Comparison of ENCODE assay signal across 20 mouse cellular contexts in genomic region chr6:5287919-5288318, GRCm38 (mm10). TPM values are rescaled to one million over a fixed set of nuclear protein-coding genes. Genes with fewer than 3 reads are reported as not detected.
DNase-seq lines count a peak whose midpoint lies in the region; ATAC-seq and TF ChIP-seq lines count a peak whose summit lies in the region.
"Had no signal": no experiment of that assay in that cellular context is flagged by ENCODE, and none has a peak within 500 bp of the region (broad histone marks: within the 10 kb centered on the region; RNA-seq: fewer than 3 reads in every experiment).

No protein-coding gene starts in this region.

- 0 out of 2 replicates have a peak, but pooled peaks cover 5% of the 10 kb centered on the region for H3K4me1 ChIP-seq in stomach, embryonic 14.5 days (ENCODE audit: control insufficient read depth, insufficient read depth, low read length)
- H3K4me1 ChIP-seq in stomach, postnatal 0 days (replicated peaks; ENCODE audit: control insufficient read depth, insufficient read depth) = no peaks in the 10 kb centered on the region
- peaks cover 76% of the 10 kb centered on the region for H3K4me1 ChIP-seq in liver, embryonic 13.5 days (replicated peaks)
- H3K4me1 ChIP-seq in hindbrain, embryonic 14.5 days (replicated peaks; ENCODE audit: control insufficient read depth, insufficient read depth, low read length) = 0 out of 2 replicates have a peak, but pooled peaks cover under 1% of the 10 kb centered on the region
- H3K4me1 ChIP-seq: heart, embryonic 15.5 days had no signal

- no peak for TF ChIP-seq EP300 in stomach, postnatal 0 days (optimal IDR thresholded peaks at IDR 0.05)

- no peak overlapping the region for H3K4me3 ChIP-seq in stomach, embryonic 14.5 days (ENCODE audit: low read depth, low read length)
- no peak overlapping the region for H3K4me3 ChIP-seq in stomach, postnatal 0 days (ENCODE audit: low read depth, low read length)
- no peak overlapping the region for H3K4me3 ChIP-seq in liver, embryonic 13.5 days (replicated peaks)
- no peak overlapping the region for H3K4me3 ChIP-seq in hindbrain, embryonic 14.5 days (replicated peaks; ENCODE audit: low read length)
- H3K4me3 ChIP-seq: gastrocnemius, adult 2 months; heart, embryonic 15.5 days; midbrain, embryonic 10.5 days had no signal

- H3K27ac ChIP-seq in stomach, embryonic 14.5 days (ENCODE audit: low read length) = peak overlapping the region; percentile 58
- no peak overlapping the region for H3K27ac ChIP-seq in stomach, postnatal 0 days (replicated peaks)
- peak overlapping the region; percentile 95 for H3K27ac ChIP-seq in liver, embryonic 13.5 days
- no peak overlapping the region for H3K27ac ChIP-seq in hindbrain, embryonic 14.5 days
- H3K27ac ChIP-seq: gastrocnemius, adult 2 months; heart, embryonic 15.5 days; midbrain, embryonic 10.5 days had no signal

- ATAC-seq in stomach, embryonic 14.5 days (ENCODE audit: insufficient number of reproducible peaks, insufficient read depth, low FRiP score, low read depth) = no peak
- no peak for ATAC-seq in stomach, postnatal 0 days (ENCODE audit: low FRiP score, low TSS enrichment)
- peak; percentile 8; the same call in 1 of the 2 replicates for ATAC-seq in liver, embryonic 13.5 days (ENCODE audit: low read depth)
- ATAC-seq in hindbrain, embryonic 14.5 days (ENCODE audit: low FRiP score) = no peak
- ATAC-seq: CD4-positive, CD25-positive, alpha-beta regulatory T cell, adult 4 months; forebrain, postnatal 0 days had no signal

- TF ChIP-seq CTCF in stomach, postnatal 0 days (IDR thresholded peaks at IDR 0.05; ENCODE audit: low read depth) = no peak

- no peaks in the 10 kb centered on the region for H3K9me3 ChIP-seq in stomach, embryonic 14.5 days (ENCODE audit: control insufficient read depth, low read depth, low read length)
- no peaks in the 10 kb centered on the region for H3K9me3 ChIP-seq in stomach, postnatal 0 days (ENCODE audit: control insufficient read depth, low read length)
- H3K9me3 ChIP-seq in liver, embryonic 13.5 days (replicated peaks) = no peaks in the 10 kb centered on the region
- H3K9me3 ChIP-seq in hindbrain, embryonic 14.5 days (ENCODE audit: control insufficient read depth, low read length) = no peaks in the 10 kb centered on the region
- H3K9me3 ChIP-seq: G1E; heart, embryonic 15.5 days; midbrain, embryonic 10.5 days had no signal

- H3K36me3 ChIP-seq in stomach, embryonic 14.5 days (ENCODE audit: control insufficient read depth, insufficient read depth, low read length) = no peaks in the 10 kb centered on the region
- H3K36me3 ChIP-seq in stomach, postnatal 0 days (ENCODE audit: control insufficient read depth, insufficient read depth, low read length) = no peaks in the 10 kb centered on the region
- H3K36me3 ChIP-seq in liver, embryonic 13.5 days = peaks cover 51% of the 10 kb centered on the region
- H3K36me3 ChIP-seq in hindbrain, embryonic 14.5 days (replicated peaks; ENCODE audit: control insufficient read depth, insufficient read depth) = no peaks in the 10 kb centered on the region
- H3K36me3 ChIP-seq: heart, embryonic 15.5 days; midbrain, embryonic 10.5 days had no signal

- no peaks in the 10 kb centered on the region for H3K27me3 ChIP-seq in stomach, embryonic 14.5 days (ENCODE audit: control insufficient read depth, insufficient read depth, low read length)
- no peaks in the 10 kb centered on the region for H3K27me3 ChIP-seq in stomach, postnatal 0 days (ENCODE audit: control insufficient read depth, insufficient read depth, low read length)
- H3K27me3 ChIP-seq in liver, embryonic 13.5 days = no peaks in the 10 kb centered on the region
- no peaks in the 10 kb centered on the region for H3K27me3 ChIP-seq in hindbrain, embryonic 14.5 days (ENCODE audit: control insufficient read depth, insufficient read depth, low read length)
- H3K27me3 ChIP-seq: heart, embryonic 15.5 days had no signal

- no peak overlapping the region for H3K4me2 ChIP-seq in stomach, embryonic 14.5 days (replicated peaks; ENCODE audit: low read depth, low read length)
- H3K4me2 ChIP-seq in stomach, postnatal 0 days (replicated peaks; ENCODE audit: low read depth) = no peak overlapping the region
- peak overlapping the region; percentile 36 for H3K4me2 ChIP-seq in liver, embryonic 13.5 days
- H3K4me2 ChIP-seq in hindbrain, embryonic 14.5 days (replicated peaks) = no peak overlapping the region
- H3K4me2 ChIP-seq: heart, embryonic 15.5 days had no signal

- no peak overlapping the region for H3K9ac ChIP-seq in stomach, embryonic 14.5 days (replicated peaks; ENCODE audit: low read depth, low read length)
- H3K9ac ChIP-seq in stomach, postnatal 0 days (ENCODE audit: low read length) = no peak overlapping the region
- peak overlapping the region; percentile 57 for H3K9ac ChIP-seq in liver, embryonic 13.5 days
- no peak overlapping the region for H3K9ac ChIP-seq in hindbrain, embryonic 14.5 days
- H3K9ac ChIP-seq: forebrain, postnatal 0 days; heart, embryonic 15.5 days had no signal

- 27% methylated on average over 5 of the region's 5 CpGs for WGBS in stomach, embryonic 14.5 days
- WGBS in stomach, postnatal 0 days = 31% methylated on average over 5 of the region's 5 CpGs
- 31% methylated on average over 5 of the region's 5 CpGs for WGBS in liver, embryonic 13.5 days (ENCODE audit: insufficient replicate concordance)
- 75% methylated on average over 5 of the region's 5 CpGs for WGBS in hindbrain, embryonic 14.5 days

- DNase-seq in embryo, embryonic 10 days (ENCODE audit: low spot score) = peak; percentile 30
- no peak for DNase-seq in embryo, embryonic 9.5 days (ENCODE audit: extremely low spot score)
- no peak for DNase-seq in stomach, postnatal 0 days (ENCODE audit: low spot score)
- no peak for DNase-seq in liver, embryonic 13.5 days
- DNase-seq in urinary bladder, postnatal 10 days (ENCODE audit: low spot score) = no peak
- no peak for DNase-seq in right cerebral cortex, adult 18-20 months
- DNase-seq in hindbrain, embryonic 14.5 days (ENCODE audit: low spot score) = no peak
- DNase-seq: adrenal gland, postnatal 10 days; cerebellum, adult 2 months; forebrain, postnatal 0 days; gastrocnemius, adult 2 months; kidney, adult 11 months; kidney, postnatal 14 days; lung, postnatal 36 days; thymus, postnatal 4 days had no signal

RNA-seq across cellular contexts. Expression of gene Pon2, which starts 10.3 kb away (rescaled TPM):
- polyA plus RNA-seq in stomach, embryonic 14.5 days (2014; fragmentation: Nextera tagmentation; extraction: Ambion mirVana) = 50.8 and 56.5 TPM in 2 replicates
- 130 and 148 TPM in 2 replicates for polyA plus RNA-seq in stomach, postnatal 0 days (2015; fragmentation: Nextera tagmentation; extraction: Ambion mirVana)
- 52.6 and 58.3 TPM in 2 replicates for polyA plus RNA-seq in liver, embryonic 13.5 days (2015; fragmentation: Nextera tagmentation; extraction: Ambion mirVana)
- polyA plus RNA-seq in hindbrain, embryonic 14.5 days (2014; fragmentation: Nextera tagmentation; extraction: Ambion mirVana) = 27.6 and 31.5 TPM in 2 replicates

RNA-seq across cellular contexts. Expression of gene Pon3, which starts 31.8 kb away (rescaled TPM):
- 16.3 and 20.1 TPM in 2 replicates for polyA plus RNA-seq in stomach, embryonic 14.5 days (2014; fragmentation: Nextera tagmentation; extraction: Ambion mirVana)
- 27.2 and 30.2 TPM in 2 replicates for polyA plus RNA-seq in stomach, postnatal 0 days (2015; fragmentation: Nextera tagmentation; extraction: Ambion mirVana)
- polyA plus RNA-seq in liver, embryonic 13.5 days (2015; fragmentation: Nextera tagmentation; extraction: Ambion mirVana) = 15.7 and 17.8 TPM in 2 replicates
- 5.3 and 8.5 TPM in 2 replicates for polyA plus RNA-seq in hindbrain, embryonic 14.5 days (2014; fragmentation: Nextera tagmentation; extraction: Ambion mirVana)

Comparison
In these comparisons a context has a peak if more than half of its experiments do, and no peak if none do; other contexts are left out.
1. H3K27ac ChIP-seq: peak in stomach, embryonic 14.5 days (single experiment) and liver, embryonic 13.5 days (single experiment); none in stomach, postnatal 0 days (single experiment) and hindbrain, embryonic 14.5 days (single experiment).